ENCODE assay signal across 10 mouse cellular contexts in genomic region chr7:29517178-29517577, GRCm38 (mm10). TPM values are rescaled to one million over a fixed set of nuclear protein-coding genes. Genes with fewer than 3 reads are reported as not detected.
A peak's percentile ranks its signal among the peaks of the same experiment; 100 is the strongest.
DNase-seq lines count a peak whose midpoint lies in the region; ATAC-seq lines count a peak whose summit lies in the region.
"Had no signal": no experiment of that assay in that cellular context is flagged by ENCODE, and none has a peak within 500 bp of the region (broad histone marks: within the 10 kb centered on the region; RNA-seq: fewer than 3 reads in every experiment).

No protein-coding gene starts in this region.

- ATAC-seq in liver, embryonic 11.5 days (replicated peaks; ENCODE audit: low FRiP score): no peak
- no peak for ATAC-seq in forebrain, embryonic 11.5 days (replicated peaks; ENCODE audit: low FRiP score)
- no peak for ATAC-seq in neural tube, embryonic 13.5 days (ENCODE audit: low read depth)
- ATAC-seq: activated CD4-positive, CD25-positive, alpha-beta regulatory T cell, adult 4 months had no signal

- peak overlapping the region; percentile 97 for H3K4me2 ChIP-seq in liver, embryonic 11.5 days
- H3K4me2 ChIP-seq in forebrain, embryonic 11.5 days (ENCODE audit: low read depth, low read length, severe bottlenecking): peak overlapping the region; percentile 90
- peak overlapping the region; percentile 94 for H3K4me2 ChIP-seq in neural tube, embryonic 13.5 days

- peak overlapping the region; percentile 92 for H3K4me3 ChIP-seq in liver, embryonic 11.5 days (ENCODE audit: low read depth, low read length)
- H3K4me3 ChIP-seq in forebrain, embryonic 11.5 days (ENCODE audit: low read depth, low read length): 0 out of 2 replicates have a peak overlapping the region, but pooled peaks have one; percentile 0
- peak overlapping the region; percentile 73 for H3K4me3 ChIP-seq in neural tube, embryonic 13.5 days

- H3K9me3 ChIP-seq in liver, embryonic 11.5 days (ENCODE audit: control insufficient read depth, low read length): no peaks in the 10 kb centered on the region
- no peaks in the 10 kb centered on the region for H3K9me3 ChIP-seq in forebrain, embryonic 11.5 days (ENCODE audit: control insufficient read depth, low read length)
- H3K9me3 ChIP-seq in neural tube, embryonic 13.5 days: no peaks in the 10 kb centered on the region

- no peak overlapping the region for H3K27ac ChIP-seq in liver, embryonic 11.5 days (ENCODE audit: low read depth, low read length)
- no peak overlapping the region for H3K27ac ChIP-seq in forebrain, embryonic 11.5 days (ENCODE audit: low read depth, low read length)
- no peak overlapping the region for H3K27ac ChIP-seq in neural tube, embryonic 13.5 days (replicated peaks)

- peaks cover 33% of the 10 kb centered on the region for H3K4me1 ChIP-seq in liver, embryonic 11.5 days (replicated peaks; ENCODE audit: control insufficient read depth, insufficient read depth, low read length)
- H3K4me1 ChIP-seq in forebrain, embryonic 11.5 days (replicated peaks; ENCODE audit: control insufficient read depth, insufficient read depth, low read length): no peaks in the 10 kb centered on the region; the same call in 1 of the 2 replicates
- H3K4me1 ChIP-seq in neural tube, embryonic 13.5 days (replicated peaks): peaks cover 40% of the 10 kb centered on the region

- no peaks in the 10 kb centered on the region for H3K36me3 ChIP-seq in liver, embryonic 11.5 days (ENCODE audit: control insufficient read depth, insufficient read depth, low read length)
- H3K36me3 ChIP-seq in forebrain, embryonic 11.5 days (ENCODE audit: control insufficient read depth, insufficient read depth, low read length): no peaks in the 10 kb centered on the region
- no peaks in the 10 kb centered on the region for H3K36me3 ChIP-seq in neural tube, embryonic 13.5 days

- DNase-seq in liver, embryonic 11.5 days (ENCODE audit: low spot score): no peak
- DNase-seq in liver: no peak
- peak; percentile 41 for DNase-seq in forebrain, embryonic 11.5 days (ENCODE audit: low spot score)
- peak; percentile 83 for DNase-seq in layer of hippocampus, adult 9-11 months
- no peak for DNase-seq in right cerebral cortex, adult 18-20 months
- DNase-seq in gastrocnemius, adult 18-20 months (ENCODE audit: low spot score): no peak
- DNase-seq in frontal cortex, postnatal 36 days (ENCODE audit: low spot score in 2 of 2): no peak
- DNase-seq: heart, postnatal 14 days had no signal

- WGBS in liver, embryonic 11.5 days: 70% methylated on average over 5 of the region's 5 CpGs
- 64% methylated on average over 5 of the region's 5 CpGs for WGBS in forebrain, embryonic 11.5 days
- 53% methylated on average over 5 of the region's 5 CpGs for WGBS in neural tube, embryonic 13.5 days

- no peaks in the 10 kb centered on the region for H3K27me3 ChIP-seq in liver, embryonic 11.5 days (replicated peaks; ENCODE audit: control insufficient read depth, insufficient read depth, low read length)
- no peaks in the 10 kb centered on the region for H3K27me3 ChIP-seq in forebrain, embryonic 11.5 days (ENCODE audit: control insufficient read depth, insufficient read depth, low read length)
- no peaks in the 10 kb centered on the region for H3K27me3 ChIP-seq in neural tube, embryonic 13.5 days

- peak overlapping the region; percentile 85 for H3K9ac ChIP-seq in liver, embryonic 11.5 days (ENCODE audit: low read depth, low read length)
- no peak overlapping the region; the same call in 1 of the 2 replicates for H3K9ac ChIP-seq in forebrain, embryonic 11.5 days (ENCODE audit: low read length)
- peak overlapping the region; percentile 84 for H3K9ac ChIP-seq in neural tube, embryonic 13.5 days

RNA-seq across cellular contexts. Expression of gene Sipa1l3, which starts 1.3 kb away (rescaled TPM):
- polyA plus RNA-seq in liver, embryonic 11.5 days (2014; fragmentation: Nextera tagmentation; extraction: Ambion mirVana): 9.0 and 10.1 TPM in 2 replicates
- polyA plus RNA-seq in forebrain, embryonic 11.5 days (2014; fragmentation: Nextera tagmentation; extraction: Ambion mirVana): 12.2 and 15.9 TPM in 2 replicates
- 16.7 and 16.8 TPM in 2 replicates for polyA plus RNA-seq in neural tube, embryonic 13.5 days (2015; fragmentation: Nextera tagmentation; extraction: Ambion mirVana)
- 1 to 10 TPM; 6.6 to 7.1 TPM for total RNA-seq in gastrocnemius, adult 18-20 months (2021)

Comparison
In these comparisons a context has a peak if more than half of its experiments do, and no peak if none do; other contexts are left out.
1. DNase-seq: peak in forebrain, embryonic 11.5 days (single experiment) and layer of hippocampus, adult 9-11 months (single experiment); none in liver, embryonic 11.5 days (single experiment), liver (single experiment), right cerebral cortex, adult 18-20 months (single experiment), gastrocnemius, adult 18-20 months (single experiment) and frontal cortex, postnatal 36 days (0 of 2).
2. H3K4me3 ChIP-seq: peak in every context shown above with its lines; median percentile 92 in liver, embryonic 11.5 days; 73 in neural tube, embryonic 13.5 days; 0 in forebrain, embryonic 11.5 days.
3. Peak in every context shown above with its lines, with median percentiles within 50 percentile points of each other: H3K4me2 ChIP-seq.